Comparison of ENCODE assay signal across 21 mouse cellular contexts in genomic region chr15:63400011-63400410, GRCm38 (mm10).
DNase-seq lines count a peak whose midpoint lies in the region; ATAC-seq and TF ChIP-seq lines count a peak whose summit lies in the region.
"Had no signal": no experiment of that assay in that cellular context is flagged by ENCODE, and none has a peak within 500 bp of the region (broad histone marks: within the 10 kb centered on the region; RNA-seq: fewer than 3 reads in every experiment).

No protein-coding gene starts in this region.

- H3K79me2 ChIP-seq in myocyte (ENCODE audit: control insufficient read depth, insufficient read depth): no peaks in the 10 kb centered on the region

- intact Hi-C loops in heart, postnatal 36 days (cut with DNase I): no loop called here
- intact Hi-C loops in left cerebral cortex, adult 2 months (cut with DNase I): no loop called here

- TF ChIP-seq POLR2A in embryonic fibroblast, embryonic 13.5 days (IDR thresholded peaks at IDR 0.05; ENCODE audit: low read depth, low read length): no peak
- no peak for TF ChIP-seq POLR2A in myocyte (IDR thresholded peaks at IDR 0.05; ENCODE audit: insufficient read length, low read depth)

- H3K9ac ChIP-seq in hindbrain, embryonic 11.5 days (ENCODE audit: low read depth, low read length): no peak overlapping the region
- H3K9ac ChIP-seq: embryonic facial prominence, embryonic 12.5 days; forebrain, embryonic 12.5 days; hindbrain, embryonic 14.5 days had no signal

- H3K4me1 ChIP-seq in hindbrain, embryonic 10.5 days (replicated peaks): peaks cover 5% of the 10 kb centered on the region; the same call in 1 of the 2 replicates
- H3K4me1 ChIP-seq in hindbrain, embryonic 11.5 days (replicated peaks; ENCODE audit: control insufficient read depth, insufficient read depth, low read length): no peaks in the 10 kb centered on the region
- H3K4me1 ChIP-seq in embryonic fibroblast, embryonic 13.5 days (ENCODE audit: control insufficient read depth, insufficient read depth, low read length): peaks cover 2% of the 10 kb centered on the region; the same call in 1 of the 2 replicates
- H3K4me1 ChIP-seq: embryonic facial prominence, embryonic 12.5 days; forebrain, embryonic 12.5 days had no signal

- no peak overlapping the region for H3ac ChIP-seq in myocyte (ENCODE audit: control insufficient read depth, insufficient read length)

- DNase-seq in heart, adult 8-10 months (ENCODE audit: low spot score): peak; percentile 4
- no peak for DNase-seq in heart, postnatal 36 days
- no peak for DNase-seq in hindbrain, embryonic 10.5 days (ENCODE audit: low spot score)
- no peak for DNase-seq in hindbrain, embryonic 11.5 days (ENCODE audit: low spot score)
- DNase-seq in left cerebral cortex, adult 2 months (ENCODE audit: extremely low spot score in 1 of 2, low spot score in 2 of 2): no peak
- DNase-seq: adrenal gland, adult 8-10 months; adrenal gland, postnatal 36 days; B cell, adult 2 months; cerebellum, adult 8-10 months; cerebellum, postnatal 14 days; embryo, embryonic 11 days; kidney, adult 8-10 months had no signal

- peak overlapping the region; percentile 12; the same call in 1 of the 2 replicates for H3K27ac ChIP-seq in hindbrain, embryonic 10.5 days
- no peak overlapping the region for H3K27ac ChIP-seq in hindbrain, embryonic 11.5 days (ENCODE audit: low read depth, low read length)
- H3K27ac ChIP-seq in embryonic fibroblast, embryonic 13.5 days (ENCODE audit: insufficient read depth, low read length): peak overlapping the region; percentile 79
- no peak overlapping the region for H3K27ac ChIP-seq in left cerebral cortex, adult 2 months
- H3K27ac ChIP-seq: embryonic facial prominence, embryonic 12.5 days; forebrain, embryonic 12.5 days; hindbrain, embryonic 14.5 days had no signal

- H3K27me3 ChIP-seq in hindbrain, embryonic 10.5 days (ENCODE audit: insufficient read depth, poor library complexity, severe bottlenecking): no peaks in the 10 kb centered on the region
- no peaks in the 10 kb centered on the region for H3K27me3 ChIP-seq in hindbrain, embryonic 11.5 days (ENCODE audit: control insufficient read depth, insufficient read depth, low read length)
- H3K27me3 ChIP-seq in myocyte (ENCODE audit: control insufficient read depth, insufficient read depth, insufficient read length): no peaks in the 10 kb centered on the region
- H3K27me3 ChIP-seq: embryonic facial prominence, embryonic 12.5 days; forebrain, embryonic 12.5 days had no signal

- no peak for TF ChIP-seq CTCF in embryonic fibroblast, embryonic 13.5 days (IDR thresholded peaks at IDR 0.05; ENCODE audit: borderline replicate concordance, insufficient read depth, low read length)
- TF ChIP-seq CTCF in left cerebral cortex, adult 2 months (IDR thresholded peaks at IDR 0.05): no peak

- H3K36me3 ChIP-seq in hindbrain, embryonic 10.5 days: no peaks in the 10 kb centered on the region
- no peaks in the 10 kb centered on the region for H3K36me3 ChIP-seq in hindbrain, embryonic 11.5 days (ENCODE audit: control insufficient read depth, insufficient read depth, low read length)
- no peaks in the 10 kb centered on the region for H3K36me3 ChIP-seq in myocyte (ENCODE audit: control insufficient read depth, insufficient read depth)
- H3K36me3 ChIP-seq: embryonic facial prominence, embryonic 12.5 days; forebrain, embryonic 12.5 days; G1E had no signal

- H3K4me2 ChIP-seq in hindbrain, embryonic 11.5 days (replicated peaks; ENCODE audit: low read depth, low read length): no peak overlapping the region
- peak overlapping the region; percentile 44 for H3K4me2 ChIP-seq in myocyte (ENCODE audit: low read depth)
- H3K4me2 ChIP-seq: embryonic facial prominence, embryonic 12.5 days; forebrain, embryonic 12.5 days; hindbrain, embryonic 14.5 days had no signal

- H3K9me3 ChIP-seq in hindbrain, embryonic 10.5 days: no peaks in the 10 kb centered on the region
- no peaks in the 10 kb centered on the region for H3K9me3 ChIP-seq in hindbrain, embryonic 11.5 days (ENCODE audit: control insufficient read depth, low read length)
- H3K9me3 ChIP-seq: embryonic facial prominence, embryonic 12.5 days; forebrain, embryonic 12.5 days; G1E had no signal

- no peak for ATAC-seq in hindbrain, embryonic 11.5 days (ENCODE audit: low FRiP score)
- ATAC-seq: CD4-positive, CD25-positive, alpha-beta regulatory T cell, adult 4 months; forebrain, embryonic 16.5 days; intestine, postnatal 0 days had no signal

- 63% methylated on average over 1 of the region's 1 CpGs for WGBS in hindbrain, embryonic 10.5 days
- WGBS in hindbrain, embryonic 11.5 days: 86% methylated on average over 1 of the region's 1 CpGs

- no peak overlapping the region for H3K4me3 ChIP-seq in hindbrain, embryonic 10.5 days
- H3K4me3 ChIP-seq in hindbrain, embryonic 11.5 days (ENCODE audit: low read depth, low read length): no peak overlapping the region
- H3K4me3 ChIP-seq in embryonic fibroblast, embryonic 13.5 days (ENCODE audit: insufficient read depth, low read length): no peak overlapping the region
- no peak overlapping the region for H3K4me3 ChIP-seq in myocyte
- H3K4me3 ChIP-seq in left cerebral cortex, adult 2 months: no peak overlapping the region
- H3K4me3 ChIP-seq: embryonic facial prominence, embryonic 12.5 days; forebrain, embryonic 12.5 days had no signal

TF ChIP-seq in myocyte, 11 proteins besides CTCF, POLR2A, EP300 and RAD21:
- no peak for TF ChIP-seq TCF12 (IDR thresholded peaks at IDR 0.05; ENCODE audit: insufficient read depth, poor library complexity, severe bottlenecking)

Comparison
In these comparisons a context has a peak if more than half of its experiments do, and no peak if none do; other contexts are left out.
1. H3K27ac ChIP-seq: peak in hindbrain, embryonic 10.5 days (single experiment) and embryonic fibroblast, embryonic 13.5 days (single experiment); none in hindbrain, embryonic 11.5 days (single experiment) and left cerebral cortex, adult 2 months (single experiment).